In genomic region chr9:55332476-55332875, GRCm38 (mm10) we compare ENCODE assay signal across 16 mouse cellular contexts. TPM values are rescaled to one million over a fixed set of nuclear protein-coding genes. Genes with fewer than 3 reads are reported as not detected.
A peak's percentile ranks its signal among the peaks of the same experiment; 100 is the strongest.
DNase-seq lines count a peak whose midpoint lies in the region; ATAC-seq and TF ChIP-seq lines count a peak whose summit lies in the region.
"Had no signal": no experiment of that assay in that cellular context is flagged by ENCODE, and none has a peak within 500 bp of the region (broad histone marks: within the 10 kb centered on the region; RNA-seq: fewer than 3 reads in every experiment).

No protein-coding gene starts in this region.

- H3K9ac ChIP-seq in embryonic facial prominence, embryonic 13.5 days = no peak overlapping the region
- H3K9ac ChIP-seq in heart, postnatal 0 days (replicated peaks; ENCODE audit: low read depth, low read length) = 0 out of 2 replicates have a peak overlapping the region, but pooled peaks have one; percentile 4
- no peak overlapping the region for H3K9ac ChIP-seq in hindbrain, embryonic 15.5 days
- H3K9ac ChIP-seq: liver, embryonic 14.5 days had no signal

- peaks cover 42% of the 10 kb centered on the region for H3K27me3 ChIP-seq in embryonic facial prominence, embryonic 13.5 days
- peaks cover 47% of the 10 kb centered on the region for H3K27me3 ChIP-seq in embryonic facial prominence, embryonic 10.5 days (replicated peaks; ENCODE audit: low read depth, poor library complexity, severe bottlenecking)
- peaks cover 18% of the 10 kb centered on the region for H3K27me3 ChIP-seq in heart, postnatal 0 days (ENCODE audit: control insufficient read depth, insufficient read depth, low read length)
- H3K27me3 ChIP-seq in heart, embryonic 10.5 days (ENCODE audit: insufficient read depth, poor library complexity, severe bottlenecking) = peaks cover 51% of the 10 kb centered on the region
- H3K27me3 ChIP-seq in hindbrain, embryonic 15.5 days = 0 out of 2 replicates have a peak, but pooled peaks cover 2% of the 10 kb centered on the region

- no peak for TF ChIP-seq CTCF in heart, postnatal 0 days (IDR thresholded peaks at IDR 0.05; ENCODE audit: low read depth)

- TF ChIP-seq EP300 in heart, postnatal 0 days (IDR thresholded peaks at IDR 0.05; ENCODE audit: low read depth) = no peak

- H3K4me2 ChIP-seq in embryonic facial prominence, embryonic 13.5 days = 0 out of 2 replicates have a peak overlapping the region, but pooled peaks have one; percentile 21
- H3K4me2 ChIP-seq in heart, postnatal 0 days (ENCODE audit: low read depth, low read length) = peak overlapping the region; percentile 12
- H3K4me2 ChIP-seq in hindbrain, embryonic 15.5 days = peak overlapping the region; percentile 25

- H3K4me1 ChIP-seq in embryonic facial prominence, embryonic 13.5 days = peaks cover 30% of the 10 kb centered on the region
- H3K4me1 ChIP-seq in embryonic facial prominence, embryonic 10.5 days = peaks cover 30% of the 10 kb centered on the region
- H3K4me1 ChIP-seq in heart, postnatal 0 days (ENCODE audit: control insufficient read depth, insufficient read depth) = no peaks in the 10 kb centered on the region
- H3K4me1 ChIP-seq in heart, embryonic 10.5 days = peaks cover 6% of the 10 kb centered on the region
- H3K4me1 ChIP-seq in hindbrain, embryonic 15.5 days (replicated peaks) = peaks cover 22% of the 10 kb centered on the region

- ATAC-seq in embryonic facial prominence, embryonic 13.5 days (ENCODE audit: insufficient number of reproducible peaks, insufficient read depth, low FRiP score, low TSS enrichment, low read depth) = no peak
- ATAC-seq in heart, postnatal 0 days (ENCODE audit: insufficient read depth, low read depth) = no peak; the same call in 1 of the 2 replicates
- no peak for ATAC-seq in hindbrain, embryonic 15.5 days (ENCODE audit: low FRiP score, low read depth)
- ATAC-seq: Patski had no signal

- H3K36me3 ChIP-seq in embryonic facial prominence, embryonic 13.5 days = no peaks in the 10 kb centered on the region
- no peaks in the 10 kb centered on the region for H3K36me3 ChIP-seq in embryonic facial prominence, embryonic 10.5 days (replicated peaks)
- no peaks in the 10 kb centered on the region for H3K36me3 ChIP-seq in heart, postnatal 0 days (replicated peaks; ENCODE audit: control insufficient read depth, insufficient read depth, low read length)
- H3K36me3 ChIP-seq in heart, embryonic 10.5 days = no peaks in the 10 kb centered on the region
- no peaks in the 10 kb centered on the region for H3K36me3 ChIP-seq in hindbrain, embryonic 15.5 days
- H3K36me3 ChIP-seq: limb, embryonic 10.5 days had no signal

- no peak for DNase-seq in embryonic facial prominence, embryonic 10.5 days (ENCODE audit: low spot score)
- no peak for DNase-seq in heart, postnatal 0 days (ENCODE audit: low spot score)
- DNase-seq in heart, embryonic 10.5 days (ENCODE audit: low spot score) = no peak
- peak; percentile 48 for DNase-seq in cerebellum, adult 8-10 months
- no peak for DNase-seq in frontal cortex, postnatal 10 days (ENCODE audit: low spot score in 2 of 2)
- DNase-seq in right cerebral cortex, postnatal 36 days (ENCODE audit: low spot score in 2 of 2) = no peak
- DNase-seq: B cell, adult 2 months; kidney, adult 9 months had no signal

- WGBS in embryonic facial prominence, embryonic 13.5 days = 24% methylated on average over 5 of the region's 5 CpGs
- WGBS in embryonic facial prominence, embryonic 10.5 days = 29% methylated on average over 5 of the region's 5 CpGs
- 34% methylated on average over 5 of the region's 5 CpGs for WGBS in heart, postnatal 0 days
- WGBS in heart, embryonic 10.5 days = 33% methylated on average over 5 of the region's 5 CpGs
- 49% methylated on average over 5 of the region's 5 CpGs for WGBS in hindbrain, embryonic 15.5 days

- no peak overlapping the region for H3K27ac ChIP-seq in embryonic facial prominence, embryonic 13.5 days
- no peak overlapping the region for H3K27ac ChIP-seq in embryonic facial prominence, embryonic 10.5 days (replicated peaks)
- H3K27ac ChIP-seq in heart, postnatal 0 days (ENCODE audit: low read depth) = no peak overlapping the region
- no peak overlapping the region for H3K27ac ChIP-seq in heart, embryonic 10.5 days
- H3K27ac ChIP-seq in hindbrain, embryonic 15.5 days (replicated peaks) = no peak overlapping the region
- H3K27ac ChIP-seq: limb, embryonic 10.5 days; liver, embryonic 14.5 days had no signal

- H3K9me3 ChIP-seq in embryonic facial prominence, embryonic 13.5 days = peaks cover under 1% of the 10 kb centered on the region; the same call in 1 of the 2 replicates
- H3K9me3 ChIP-seq in embryonic facial prominence, embryonic 10.5 days = no peaks in the 10 kb centered on the region
- no peaks in the 10 kb centered on the region for H3K9me3 ChIP-seq in heart, postnatal 0 days (replicated peaks; ENCODE audit: control insufficient read depth, low read length)
- no peaks in the 10 kb centered on the region for H3K9me3 ChIP-seq in heart, embryonic 10.5 days
- no peaks in the 10 kb centered on the region for H3K9me3 ChIP-seq in hindbrain, embryonic 15.5 days
- H3K9me3 ChIP-seq: limb, embryonic 10.5 days had no signal

- no peak overlapping the region for H3K4me3 ChIP-seq in embryonic facial prominence, embryonic 13.5 days
- H3K4me3 ChIP-seq in embryonic facial prominence, embryonic 10.5 days = no peak overlapping the region
- 0 out of 2 replicates have a peak overlapping the region, but pooled peaks have one; percentile 10 for H3K4me3 ChIP-seq in heart, postnatal 0 days (ENCODE audit: low read depth, low read length)
- no peak overlapping the region for H3K4me3 ChIP-seq in heart, embryonic 10.5 days
- H3K4me3 ChIP-seq in hindbrain, embryonic 15.5 days = no peak overlapping the region
- H3K4me3 ChIP-seq: limb, embryonic 10.5 days; myocyte had no signal

RNA-seq across cellular contexts. Expression of gene Tmem266, which starts 5.8 kb away (rescaled TPM):
- 0.63 and 0.74 TPM in 2 replicates for polyA plus RNA-seq in embryonic facial prominence, embryonic 13.5 days (2015; fragmentation: Nextera tagmentation; extraction: Ambion mirVana)
- polyA plus RNA-seq in embryonic facial prominence, embryonic 10.5 days (2016; fragmentation: Nextera tagmentation; extraction: Ambion mirVana) = 0.48 and 0.52 TPM in 2 replicates
- total RNA-seq in heart, postnatal 0 days (2014; rRNA removed; ENCODE audit: low replicate concordance) = 2.1 TPM in 1 of 2 replicates, not detected in the other
- polyA plus RNA-seq in heart, postnatal 0 days (2015; fragmentation: Nextera tagmentation; extraction: Ambion mirVana) = 0.11 and 0.15 TPM in 2 replicates
- 0.11 and 0.13 TPM in 2 replicates for polyA plus RNA-seq in heart, embryonic 10.5 days (2016; fragmentation: Nextera tagmentation; extraction: Ambion mirVana)
- polyA plus RNA-seq in hindbrain, embryonic 15.5 days (2015; fragmentation: Nextera tagmentation; extraction: Ambion mirVana) = 4.5 and 5.3 TPM in 2 replicates
- total RNA-seq: granulocyte monocyte progenitor cell, adult 5-6 weeks; megakaryocyte, adult 5-6 weeks had no signal
- polyA plus RNA-seq: liver, embryonic 14.5 days; myocyte had no signal

RNA-seq across cellular contexts. Expression of gene Nrg4, which starts 5.8 kb away (rescaled TPM):
- polyA plus RNA-seq in embryonic facial prominence, embryonic 13.5 days (2015; fragmentation: Nextera tagmentation; extraction: Ambion mirVana) = 1.5 and 2.6 TPM in 2 replicates
- 1.4 and 1.6 TPM in 2 replicates for polyA plus RNA-seq in embryonic facial prominence, embryonic 10.5 days (2016; fragmentation: Nextera tagmentation; extraction: Ambion mirVana)
- total RNA-seq in heart, postnatal 0 days (2014; rRNA removed; ENCODE audit: low replicate concordance) = 0.43 TPM in 1 of 2 replicates, not detected in the other
- polyA plus RNA-seq in heart, postnatal 0 days (2015; fragmentation: Nextera tagmentation; extraction: Ambion mirVana) = 1.2 and 1.3 TPM in 2 replicates
- polyA plus RNA-seq in heart, embryonic 10.5 days (2016; fragmentation: Nextera tagmentation; extraction: Ambion mirVana) = 1.3 and 1.4 TPM in 2 replicates
- 1.2 and 1.7 TPM in 2 replicates for polyA plus RNA-seq in hindbrain, embryonic 15.5 days (2015; fragmentation: Nextera tagmentation; extraction: Ambion mirVana)
